Mouse (Mus musculus) stomach, embryonic 14.5 days (tissue): ENCODE measurements around the gene Prr36. TPM values are rescaled to one million over a fixed set of nuclear protein-coding genes. Genes with fewer than 3 reads are reported as not detected.

Source experiments
- ATAC-seq: fragments of 200-750 bp; cut with Nextera tagmentation; 2 replicates; pipeline ENCODE4 v1.8.0; 2017; ENCODE audit warnings: low read depth, moderate TSS enrichment; ENCODE audit not compliant: insufficient number of reproducible peaks, insufficient read depth, low FRiP score
- H3K27ac ChIP-seq: fragments of 300-500 bp; sonication (generic); 2 replicates; pipeline ENCODE4 v1.5.1; 2014; ENCODE audit warnings: mild to moderate bottlenecking, low read length, moderate library complexity, mixed read lengths
- H3K27me3 ChIP-seq: fragments of 300-500 bp; sonication (generic); 2 replicates; pipeline ENCODE4 v1.6.1; 2014; ENCODE audit warnings: low read length, control low read depth, mixed read lengths; ENCODE audit not compliant: control insufficient read depth, insufficient read depth
- H3K36me3 ChIP-seq: fragments of 300-500 bp; sonication (generic); 2 replicates; pipeline ENCODE4 v1.6.1; 2014; ENCODE audit warnings: mild to moderate bottlenecking, control low read depth, low read length, moderate library complexity, mixed read lengths; ENCODE audit not compliant: control insufficient read depth, insufficient read depth
- H3K4me1 ChIP-seq: fragments of 300-500 bp; sonication (generic); 2 replicates; pipeline ENCODE4 v1.6.1; 2014; ENCODE audit warnings: low read length, control low read depth, mixed read lengths; ENCODE audit not compliant: control insufficient read depth, insufficient read depth
- H3K4me2 ChIP-seq: fragments of 300-500 bp; sonication (generic); replicated peaks from 2 replicates; pipeline ENCODE4 v1.6.1; 2014; ENCODE audit warnings: low read depth, low read length, control low read depth
- H3K4me3 ChIP-seq: fragments of 300-500 bp; sonication (generic); 2 replicates; pipeline ENCODE4 v1.5.1; 2014; ENCODE audit warnings: low read depth, low read length, control low read depth
- H3K9ac ChIP-seq: fragments of 300-500 bp; sonication (generic); replicated peaks from 2 replicates; pipeline ENCODE4 v1.6.1; 2014; ENCODE audit warnings: low read depth, mild to moderate bottlenecking, control low read depth, low read length, moderate library complexity, mixed read lengths
- H3K9me3 ChIP-seq: fragments of 300-500 bp; sonication (generic); 2 replicates; pipeline ENCODE4 v1.6.1; 2016; ENCODE audit warnings: low read depth, low read length, control low read depth; ENCODE audit not compliant: control insufficient read depth
- WGBS: fragments of 180-500 bp; shearing (Covaris S2); extraction: QIAGEN DNeasy Blood & Tissue Kit; methylation state at CpG from one replicate; pipeline ENCODE4 v1.1.7; 2014; 5-methylcytosine and 5-hydroxymethylcytosine counted together
- polyA plus RNA-seq: library from polyadenylated mRNA; unstranded; fragments of >200 nt; fragmentation: Nextera tagmentation; extraction: Ambion mirVana; gene quantifications from 2 replicates; pipeline ENCODE4 v1.2.1, GENCODE M21; 2014

Gene Prr36
- polyA plus RNA-seq, 1 experiment from 2014 or later = 8.9 TPM

DNA sequence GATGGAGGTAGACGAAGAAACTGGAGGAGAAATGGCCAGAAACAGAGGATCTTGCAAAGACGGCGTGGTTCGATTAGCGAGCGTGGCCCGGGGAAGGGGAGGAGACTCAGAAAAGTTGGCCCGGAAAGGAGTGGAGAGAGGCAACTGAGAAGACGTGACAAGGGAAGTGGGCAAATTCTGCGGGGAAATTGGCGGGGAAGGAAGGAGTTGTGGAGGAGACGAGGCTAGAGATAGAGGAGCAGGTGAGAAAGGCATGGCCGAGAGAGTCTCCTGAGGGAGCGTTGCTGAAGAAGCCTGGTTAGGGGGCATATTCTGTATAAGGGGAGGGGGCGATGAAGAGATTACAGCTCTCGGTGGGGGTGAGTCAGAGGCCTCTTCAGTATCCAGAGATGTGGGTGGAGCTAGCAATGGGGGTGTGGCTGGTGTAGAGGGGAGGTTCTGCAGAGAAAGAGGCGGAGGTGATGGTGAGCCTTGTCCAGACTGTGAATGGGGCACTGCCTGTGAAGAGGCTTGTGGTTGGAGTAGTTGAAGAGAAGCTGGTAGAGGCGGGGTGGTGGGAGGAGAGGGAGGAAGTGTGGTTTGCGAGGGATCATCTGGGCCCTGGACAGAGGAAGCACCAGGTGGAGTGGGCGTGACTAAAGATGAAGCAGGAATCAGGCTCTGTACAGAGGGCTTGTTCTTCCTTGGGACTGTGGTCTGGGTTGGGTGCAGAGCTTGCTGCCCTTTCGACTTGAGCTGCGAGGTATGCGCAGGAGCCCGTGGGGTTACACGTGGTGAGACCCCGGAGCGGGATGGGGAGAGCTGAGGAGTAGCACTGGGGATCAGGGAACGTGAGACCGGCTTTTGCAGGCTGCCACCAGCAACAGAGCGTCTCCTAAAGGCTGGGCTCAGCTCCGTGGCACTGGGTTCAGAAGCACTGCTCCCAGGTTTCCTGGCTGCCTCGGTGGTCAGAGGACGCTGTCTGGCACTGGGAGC lies 3.0 kb downstream of the Prr36 start:
- Histone ChIP-seq H3K9me3 (no peaks in the 10 kb centered on the region), H3K27ac (peak overlapping the region; percentile 49), H3K27me3 (no peaks in the 10 kb centered on the region), H3K36me3 (no peaks in the 10 kb centered on the region; the same call in 1 of the 2 replicates), H3K4me2 (peak overlapping the region; percentile 89), H3K4me3 (peak overlapping the region; percentile 41), H3K4me1 (no peaks in the 10 kb centered on the region), H3K9ac (no peak overlapping the region)
- 10% methylated on average over 33 of the region's 33 CpGs for WGBS
- ATAC-seq = peak; percentile 61

DNA sequence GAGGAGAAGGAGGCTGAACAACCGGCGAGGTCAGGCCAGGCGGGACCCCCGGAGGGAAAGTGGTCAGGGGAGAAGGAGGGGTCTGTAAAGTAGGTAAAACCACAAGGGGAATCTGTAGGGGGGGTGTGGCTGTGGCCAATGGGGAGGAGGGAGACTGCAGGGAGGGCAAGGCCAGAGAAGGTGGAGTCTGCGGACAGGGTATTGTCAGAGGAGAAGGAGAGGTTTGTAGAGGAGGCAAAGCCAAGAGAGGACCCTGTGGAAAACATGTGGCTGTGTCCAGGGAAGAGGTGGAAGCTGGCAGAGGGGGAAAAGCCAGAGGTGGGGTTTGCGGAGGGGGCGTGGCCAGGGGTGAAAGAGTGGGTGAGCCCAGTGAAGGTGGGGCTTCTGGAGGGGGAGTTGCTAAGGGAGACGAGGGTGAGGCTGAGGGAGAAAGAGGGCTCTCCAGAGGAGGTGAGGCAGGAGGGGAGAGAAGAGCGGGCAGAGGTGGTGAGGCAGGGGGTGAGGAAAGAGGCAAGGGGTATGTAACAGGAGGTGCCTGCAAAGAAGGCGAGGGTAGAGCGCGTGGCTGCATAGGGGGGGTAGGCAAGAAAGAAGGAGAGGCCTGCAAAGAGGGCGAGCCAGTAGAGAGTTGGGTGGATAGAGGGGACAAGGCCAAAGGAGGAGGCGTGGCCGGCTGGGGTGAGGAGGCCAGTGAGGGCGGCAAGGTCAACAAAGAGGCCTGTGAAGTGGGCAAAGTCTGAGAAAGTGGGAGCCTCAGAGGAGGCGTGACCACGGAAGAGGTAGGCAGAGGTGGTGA lies 3.9 kb downstream of the Prr36 start:
- Histone ChIP-seq H3K4me3 (peak overlapping the region; percentile 41), H3K9ac (0 out of 2 replicates have a peak overlapping the region, but pooled peaks have one; percentile 14), H3K4me1 (no peaks in the 10 kb centered on the region), H3K27me3 (no peaks in the 10 kb centered on the region), H3K9me3 (no peaks in the 10 kb centered on the region), H3K27ac (peak overlapping the region; percentile 49), H3K4me2 (peak overlapping the region; percentile 89), H3K36me3 (no peaks in the 10 kb centered on the region; the same call in 1 of the 2 replicates)
- peak; percentile 77 for ATAC-seq
- WGBS = 3% methylated on average over 18 of the region's 18 CpGs

GRCm38 (mm10) chr8:4212809-4213209 lies 4.5 kb downstream of the Prr36 start:
- peak overlapping the region; percentile 41 for H3K4me3 ChIP-seq
- H3K9me3 ChIP-seq = no peaks in the 10 kb centered on the region
- WGBS = 1% methylated on average over 25 of the region's 25 CpGs
- peak; percentile 10; the same call in 1 of the 2 replicates for ATAC-seq
- no peaks in the 10 kb centered on the region for H3K4me1 ChIP-seq
- 0 out of 2 replicates have a peak overlapping the region, but pooled peaks have one; percentile 14 for H3K9ac ChIP-seq
- peak overlapping the region; percentile 89 for H3K4me2 ChIP-seq
- no peaks in the 10 kb centered on the region; the same call in 1 of the 2 replicates for H3K36me3 ChIP-seq
- H3K27me3 ChIP-seq = no peaks in the 10 kb centered on the region
- H3K27ac ChIP-seq = no peak overlapping the region; the same call in 1 of the 2 replicates

DNA sequence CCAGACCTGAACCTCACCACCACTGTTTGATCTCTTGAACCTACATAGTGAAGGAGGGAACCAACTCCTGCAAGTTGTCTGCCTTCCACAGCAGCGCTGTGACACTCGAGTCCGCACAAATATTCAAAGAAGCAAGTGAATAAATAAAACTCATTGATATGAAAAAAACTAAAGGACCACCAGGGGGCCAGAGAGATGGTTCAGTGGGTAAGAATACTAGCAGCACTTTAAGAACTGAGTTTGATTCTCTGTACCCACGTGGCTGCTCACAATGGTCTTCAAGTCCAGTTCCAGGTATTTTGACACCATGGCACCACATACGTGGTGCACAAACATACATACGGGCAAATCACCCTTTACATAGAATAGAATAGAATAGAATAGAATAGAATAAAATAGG lies 6.2 kb downstream of the Prr36 start:
- Histone ChIP-seq H3K4me1 (no peaks in the 10 kb centered on the region; the same call in 1 of the 2 replicates), H3K4me2 (no peak overlapping the region), H3K4me3 (no peak overlapping the region), H3K27ac (no peak overlapping the region), H3K36me3 (no peaks in the 10 kb centered on the region; the same call in 1 of the 2 replicates), H3K27me3 (0 out of 2 replicates have a peak, but pooled peaks cover under 1% of the 10 kb centered on the region), H3K9ac (no peak overlapping the region), H3K9me3 (no peaks in the 10 kb centered on the region)
- 77% methylated on average over 6 of the region's 6 CpGs for WGBS
- no peak for ATAC-seq

GRCm38 (mm10) chr8:4207016-4207350 lies 10.3 kb downstream of the Prr36 start:
- no peak overlapping the region for H3K4me3 ChIP-seq
- no peaks in the 10 kb centered on the region; the same call in 1 of the 2 replicates for H3K36me3 ChIP-seq
- ATAC-seq = 0 out of 2 replicates have a peak, but pooled peaks have one; percentile 10
- H3K27me3 ChIP-seq = peaks cover 7% of the 10 kb centered on the region; the same call in 1 of the 2 replicates
- no peak overlapping the region; the same call in 1 of the 2 replicates for H3K4me2 ChIP-seq
- H3K4me1 ChIP-seq = peaks cover 3% of the 10 kb centered on the region; the same call in 1 of the 2 replicates
- no peaks in the 10 kb centered on the region for H3K9me3 ChIP-seq
- H3K27ac ChIP-seq = no peak overlapping the region
- H3K9ac ChIP-seq = no peak overlapping the region
- WGBS = 60% methylated on average over 2 of the region's 2 CpGs

- no peaks in the 10 kb centered on the region for H3K9me3 ChIP-seq
- peaks cover 3% of the 10 kb centered on the region; the same call in 1 of the 2 replicates for H3K4me1 ChIP-seq
- peaks cover 7% of the 10 kb centered on the region; the same call in 1 of the 2 replicates for H3K27me3 ChIP-seq
- H3K36me3 ChIP-seq = no peaks in the 10 kb centered on the region; the same call in 1 of the 2 replicates
- WGBS = 18% methylated on average over 44 of the region's 44 CpGs
- no peak overlapping the region for H3K4me3 ChIP-seq
- H3K27ac ChIP-seq = no peak overlapping the region
- H3K4me2 ChIP-seq = peak overlapping the region; percentile 23; the same call in 1 of the 2 replicates
- no peak overlapping the region for H3K9ac ChIP-seq
- peak; percentile 47 for ATAC-seq
Measured at GRCm38 (mm10) chr8:4206182-4207015, 10.9 kb downstream of the Prr36 start.

DNA sequence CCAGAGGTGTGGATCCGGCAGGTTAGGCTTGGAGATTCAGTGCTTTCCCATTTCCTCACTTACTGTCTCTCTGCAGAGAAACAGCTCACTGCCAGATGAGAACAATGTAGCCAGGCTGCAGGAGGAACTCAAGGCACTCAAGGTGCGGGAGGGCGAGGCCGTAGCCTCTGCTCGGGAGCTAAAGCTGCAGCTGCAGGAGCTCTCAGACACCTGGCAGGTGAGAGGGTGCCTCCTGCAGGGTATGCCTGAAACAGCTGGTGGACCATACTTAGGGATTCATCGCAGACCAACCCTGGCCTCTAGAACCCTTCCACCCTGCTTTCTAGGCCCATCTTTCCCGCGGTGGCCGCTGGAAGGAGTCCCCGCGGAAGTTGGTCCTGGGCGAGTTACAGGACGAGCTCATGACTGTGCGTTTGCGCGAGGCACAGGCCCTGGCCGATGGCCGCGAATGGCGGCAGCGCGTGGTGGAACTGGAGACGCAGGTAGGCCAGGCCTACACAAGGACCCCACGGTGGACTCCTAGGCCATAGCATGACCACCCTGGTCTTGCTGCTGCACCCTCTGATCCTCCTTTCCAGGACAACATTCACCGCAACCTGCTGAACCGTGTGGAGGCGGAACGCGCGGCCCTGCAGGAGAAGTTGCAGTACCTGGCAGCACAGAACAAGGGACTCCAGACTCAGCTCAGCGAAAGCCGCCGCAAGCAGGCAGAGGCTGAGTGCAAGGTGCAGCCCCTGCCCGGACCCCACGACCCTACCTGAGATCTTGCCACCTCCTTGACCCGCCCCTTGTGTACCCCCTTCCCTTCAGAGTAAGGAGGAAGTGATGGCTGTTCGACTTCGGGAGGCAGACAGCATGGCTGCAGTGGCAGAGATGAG lies 11.8 kb downstream of the Prr36 start:
- peaks cover 7% of the 10 kb centered on the region; the same call in 1 of the 2 replicates for H3K27me3 ChIP-seq
- no peak overlapping the region for H3K9ac ChIP-seq
- no peak for ATAC-seq
- H3K4me3 ChIP-seq = no peak overlapping the region
- no peak overlapping the region for H3K27ac ChIP-seq
- peak overlapping the region; percentile 23; the same call in 1 of the 2 replicates for H3K4me2 ChIP-seq
- no peaks in the 10 kb centered on the region for H3K9me3 ChIP-seq
- H3K4me1 ChIP-seq = peaks cover 3% of the 10 kb centered on the region; the same call in 1 of the 2 replicates
- no peaks in the 10 kb centered on the region; the same call in 1 of the 2 replicates for H3K36me3 ChIP-seq
- WGBS = 30% methylated on average over 38 of the region's 38 CpGs
